In the genomic region with DNA sequence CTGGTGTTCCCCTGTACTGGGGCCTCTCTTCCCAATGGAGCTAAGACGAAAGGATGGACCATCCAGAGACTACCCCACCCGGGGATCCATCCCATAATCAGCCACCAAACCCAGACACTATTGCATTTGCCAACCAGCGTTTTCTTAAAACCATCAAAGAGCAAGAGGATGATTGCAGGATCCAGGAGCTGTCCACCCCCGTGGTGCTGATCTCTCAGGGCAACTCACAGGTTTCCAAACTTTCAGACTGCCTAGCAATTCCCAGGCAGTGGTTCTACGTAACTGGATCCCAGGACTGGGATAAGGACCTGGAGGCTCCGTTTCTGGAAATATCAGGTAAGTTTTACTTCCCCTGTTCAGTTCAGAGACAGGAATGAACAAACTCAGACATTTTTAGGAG, we compare ENCODE assay signal across 10 mouse cellular contexts. TPM values are rescaled to one million over a fixed set of nuclear protein-coding genes. Genes with fewer than 3 reads are reported as not detected.
A peak's percentile ranks its signal among the peaks of the same experiment; 100 is the strongest.
DNase-seq lines count a peak whose midpoint lies in the region; ATAC-seq and TF ChIP-seq lines count a peak whose summit lies in the region.
"Had no signal": no experiment of that assay in that cellular context is flagged by ENCODE, and none has a peak within 500 bp of the region (broad histone marks: within the 10 kb centered on the region; RNA-seq: fewer than 3 reads in every experiment).

No protein-coding gene starts in this region.

- 33% methylated on average over 6 of the region's 6 CpGs for WGBS in neural tube, embryonic 15.5 days
- WGBS in embryonic facial prominence, embryonic 11.5 days, result 27% methylated on average over 6 of the region's 6 CpGs

- no peak overlapping the region for H3K27ac ChIP-seq in gastrocnemius, adult 2 months
- no peak overlapping the region for H3K27ac ChIP-seq in neural tube, embryonic 15.5 days (replicated peaks)
- no peak overlapping the region for H3K27ac ChIP-seq in embryonic facial prominence, embryonic 11.5 days (replicated peaks; ENCODE audit: low read depth, low read length)
- H3K27ac ChIP-seq: heart, embryonic 13.5 days; lung, embryonic 15.5 days had no signal

- peak; percentile 22 for DNase-seq in gastrocnemius, adult 2 months
- no peak for DNase-seq in gastrocnemius, adult 8-10 months (ENCODE audit: low spot score in 2 of 2)
- DNase-seq in neural tube, embryonic 10.5 days (ENCODE audit: extremely low spot score, low spot score), result peak; percentile 74
- DNase-seq in embryonic facial prominence, embryonic 11.5 days (ENCODE audit: low spot score), result peak; percentile 87
- DNase-seq in retina, postnatal 1 day, result peak; percentile 51
- no peak for DNase-seq in left cerebral cortex, postnatal 36 days (ENCODE audit: low spot score in 2 of 2)
- DNase-seq in spleen, adult 12 weeks (ENCODE audit: low spot score), result no peak

- TF ChIP-seq CTCF in gastrocnemius, adult 2 months (IDR thresholded peaks at IDR 0.05), result no peak

- intact Hi-C loops in gastrocnemius, adult 2 months (cut with DNase I), result no loop called here
- intact Hi-C loops in left cerebral cortex, postnatal 36 days (cut with DNase I), result no loop called here

- H3K9ac ChIP-seq in neural tube, embryonic 15.5 days (replicated peaks), result no peak overlapping the region
- no peak overlapping the region for H3K9ac ChIP-seq in embryonic facial prominence, embryonic 11.5 days (replicated peaks; ENCODE audit: low read length)
- H3K9ac ChIP-seq: heart, embryonic 13.5 days; lung, embryonic 15.5 days had no signal

- peaks cover 3% of the 10 kb centered on the region; the same call in 1 of the 2 replicates for H3K4me1 ChIP-seq in neural tube, embryonic 15.5 days
- no peaks in the 10 kb centered on the region for H3K4me1 ChIP-seq in embryonic facial prominence, embryonic 11.5 days (ENCODE audit: control insufficient read depth, insufficient read depth, low read length)
- H3K4me1 ChIP-seq: heart, embryonic 13.5 days; lung, embryonic 15.5 days had no signal

- H3K27me3 ChIP-seq in neural tube, embryonic 15.5 days (replicated peaks), result peaks cover 3% of the 10 kb centered on the region; the same call in 1 of the 2 replicates
- peaks cover 3% of the 10 kb centered on the region for H3K27me3 ChIP-seq in embryonic facial prominence, embryonic 11.5 days (ENCODE audit: control insufficient read depth, insufficient read depth, low read length)

- no peaks in the 10 kb centered on the region for H3K9me3 ChIP-seq in neural tube, embryonic 15.5 days (replicated peaks)
- H3K9me3 ChIP-seq in embryonic facial prominence, embryonic 11.5 days (replicated peaks; ENCODE audit: control insufficient read depth, low read length), result no peaks in the 10 kb centered on the region
- H3K9me3 ChIP-seq: heart, embryonic 13.5 days; lung, embryonic 15.5 days had no signal

- H3K4me3 ChIP-seq in gastrocnemius, adult 2 months, result no peak overlapping the region
- no peak overlapping the region for H3K4me3 ChIP-seq in neural tube, embryonic 15.5 days (replicated peaks)
- H3K4me3 ChIP-seq in embryonic facial prominence, embryonic 11.5 days (ENCODE audit: low read depth, low read length), result no peak overlapping the region
- H3K4me3 ChIP-seq: heart, embryonic 13.5 days; lung, embryonic 15.5 days had no signal

- no peak for ATAC-seq in neural tube, embryonic 15.5 days (ENCODE audit: low FRiP score)
- no peak for ATAC-seq in embryonic facial prominence, embryonic 11.5 days (replicated peaks; ENCODE audit: insufficient number of reproducible peaks, low FRiP score, low TSS enrichment, low read depth)

- H3K36me3 ChIP-seq in neural tube, embryonic 15.5 days, result no peaks in the 10 kb centered on the region
- H3K36me3 ChIP-seq in embryonic facial prominence, embryonic 11.5 days (replicated peaks; ENCODE audit: control insufficient read depth, insufficient read depth, low read depth, low read length), result no peaks in the 10 kb centered on the region
- H3K36me3 ChIP-seq: heart, embryonic 13.5 days; lung, embryonic 15.5 days had no signal

- no peak overlapping the region for H3K4me2 ChIP-seq in neural tube, embryonic 15.5 days
- no peak overlapping the region for H3K4me2 ChIP-seq in embryonic facial prominence, embryonic 11.5 days (ENCODE audit: low read depth, low read length)
- H3K4me2 ChIP-seq: heart, embryonic 13.5 days; lung, embryonic 15.5 days had no signal

RNA-seq across cellular contexts. Expression of a gene that starts 5.7 kb away (rescaled TPM):
- total RNA-seq in gastrocnemius, adult 2 months (2021), result not detected
- not detected for total RNA-seq in gastrocnemius, adult 8-10 months (2022)
- 2.2 and 2.8 TPM in 2 replicates for polyA plus RNA-seq in neural tube, embryonic 15.5 days (2015; fragmentation: Nextera tagmentation; extraction: Ambion mirVana)
- 0.03 and 0.06 TPM in 2 replicates for polyA plus RNA-seq in embryonic facial prominence, embryonic 11.5 days (2014; fragmentation: Nextera tagmentation; extraction: Ambion mirVana)
- 100 to 1,000 TPM; 125 to 129 TPM for total RNA-seq in left cerebral cortex, postnatal 36 days (2021)
- polyA plus RNA-seq: heart, embryonic 13.5 days; lung, embryonic 15.5 days had no signal

Comparison
In these comparisons a context has a peak if more than half of its experiments do, and no peak if none do; other contexts are left out.
1. DNase-seq: peak in gastrocnemius, adult 2 months (single experiment), neural tube, embryonic 10.5 days (single experiment), embryonic facial prominence, embryonic 11.5 days (single experiment) and retina, postnatal 1 day (single experiment); none in gastrocnemius, adult 8-10 months (0 of 2), left cerebral cortex, postnatal 36 days (0 of 2) and spleen, adult 12 weeks (single experiment).
2. RNA of a gene that starts 5.7 kb away (total RNA-seq): 125 to 129 TPM in left cerebral cortex, postnatal 36 days; not detected in gastrocnemius, adult 8-10 months and not detected in gastrocnemius, adult 2 months; every median in the first group is over 100 times any median in the second.